Mouse (Mus musculus): Measurements from ENCODE around the gene Utrn.

Gene Utrn

GRCm38 (mm10) chr10:12837636-12838035, 31.5 kb downstream of the Utrn start:
- DNase-seq (ENCODE audit: low spot score in 2 of 2): peak in 1 of 2 experiments; percentile 22

DNA sequence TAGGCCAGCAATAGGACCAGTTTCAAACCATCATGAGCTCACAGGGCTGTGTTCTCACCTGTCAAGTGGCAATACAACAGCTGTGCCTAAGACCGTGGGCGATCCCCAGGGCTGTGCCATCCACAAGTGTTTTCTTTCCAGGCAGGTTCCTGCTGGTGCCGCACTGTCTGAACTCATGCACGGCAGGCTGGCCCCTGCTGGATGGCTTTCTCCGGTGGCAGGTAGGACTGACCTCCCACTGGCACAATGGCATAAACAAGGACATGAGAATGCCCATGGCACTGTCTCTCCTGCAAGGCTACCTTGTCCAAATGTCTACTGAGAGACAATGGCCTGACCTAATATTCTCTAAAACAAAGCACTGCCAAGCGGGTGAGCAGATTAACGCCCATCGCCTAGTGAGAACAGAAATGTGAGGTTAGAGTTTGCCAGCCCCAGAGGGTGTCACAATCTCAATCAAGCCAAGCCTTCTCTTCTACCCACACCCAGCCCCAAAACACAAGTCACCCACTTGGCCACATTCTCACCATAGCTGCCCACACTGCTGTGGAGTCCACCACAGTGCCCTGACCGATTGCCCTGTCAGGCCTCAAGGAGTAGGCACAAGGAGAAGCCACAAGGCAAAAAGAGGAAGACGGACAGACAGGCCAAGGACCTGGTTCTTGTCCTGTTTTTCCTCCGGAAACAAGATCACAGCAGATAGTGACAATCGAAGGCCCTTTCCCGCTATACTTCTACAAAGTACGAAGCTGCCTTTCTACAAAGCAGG, 32.9 kb downstream of the Utrn start:
- DNase-seq (ENCODE audit: low spot score in 2 of 2): no peak

GRCm38 (mm10) chr10:12834215-12834614, 35.0 kb downstream of the Utrn start:
- DNase-seq (ENCODE audit: low spot score in 2 of 2): no peak

- DNase-seq (ENCODE audit: low spot score in 2 of 2): no peak
Observed at GRCm38 (mm10) chr10:12832163-12832562, 37.0 kb downstream of the Utrn start.

- no peak for DNase-seq (ENCODE audit: low spot score in 2 of 2)
Observed at GRCm38 (mm10) chr10:12827778-12828177, 41.4 kb downstream of the Utrn start.

DNA sequence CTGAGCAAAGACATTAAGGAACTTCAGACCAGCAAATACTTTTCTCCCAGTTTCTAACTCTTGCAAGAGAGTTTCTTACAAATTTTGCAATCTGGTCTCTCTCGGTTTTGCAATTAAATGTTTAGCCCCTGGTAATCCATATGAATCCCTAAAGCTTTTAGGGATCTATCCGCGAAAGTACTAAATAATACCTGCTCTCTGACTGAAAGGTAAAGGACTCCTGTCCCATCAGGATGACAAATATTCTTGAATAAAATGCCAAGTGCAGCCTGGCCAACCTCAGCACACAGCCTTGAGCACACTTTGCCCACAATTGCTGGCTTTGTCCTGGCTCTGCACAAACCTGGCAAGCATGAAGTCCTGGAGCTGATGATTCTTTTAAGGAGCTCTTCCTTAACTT, 41.9 kb downstream of the Utrn start:
- no peak for DNase-seq (ENCODE audit: low spot score in 2 of 2)

DNA sequence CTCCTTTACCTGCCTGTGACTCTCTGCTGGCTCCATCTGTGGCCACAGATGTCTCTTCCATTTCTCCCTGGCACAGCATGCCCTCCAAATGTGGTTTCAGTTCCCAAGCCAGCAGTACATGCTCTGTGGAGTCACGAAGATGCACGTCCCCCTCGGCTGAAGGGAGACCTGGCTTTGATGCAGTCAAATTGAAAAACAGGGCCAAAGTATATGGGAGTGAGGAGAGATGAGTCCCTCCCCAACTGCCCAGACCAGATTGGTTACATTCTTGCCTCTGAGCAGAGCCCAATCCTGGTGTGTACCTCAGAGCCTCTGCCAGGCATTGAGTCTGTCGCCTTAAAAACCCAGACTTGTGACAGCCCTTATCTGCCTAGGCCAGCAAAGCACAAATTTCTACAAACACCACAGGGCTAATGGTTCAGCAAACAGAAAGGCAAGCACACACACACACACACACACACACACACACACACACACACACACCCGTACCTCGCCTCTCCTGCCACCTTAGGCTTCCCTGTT, 42.3 kb downstream of the Utrn start:
- DNase-seq (ENCODE audit: low spot score in 2 of 2): peak in 1 of 2 experiments; percentile 11

DNA sequence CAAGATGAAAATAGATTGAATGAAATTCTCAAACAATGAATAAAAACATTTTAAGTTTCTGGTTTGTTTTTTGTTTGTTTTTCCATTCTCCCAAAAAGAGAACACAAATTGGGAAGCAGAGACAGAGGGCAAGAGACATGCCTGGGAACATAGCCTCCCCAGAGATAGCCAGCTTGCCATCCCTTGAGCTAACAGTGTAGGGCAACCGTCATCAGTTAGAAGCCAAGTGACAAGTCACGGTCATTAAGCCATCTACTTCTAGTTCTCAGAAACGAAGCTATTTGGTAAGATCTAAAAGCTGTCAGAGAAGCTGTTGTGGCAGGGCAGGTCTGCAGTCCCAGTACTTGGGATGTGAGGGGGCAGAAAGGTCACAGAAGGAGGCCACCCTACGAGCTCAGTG, 44.8 kb downstream of the Utrn start:
- no peak for DNase-seq (ENCODE audit: low spot score in 2 of 2)

GRCm38 (mm10) chr10:12823437-12824219, 45.5 kb downstream of the Utrn start:
- DNase-seq (ENCODE audit: low spot score in 2 of 2): no peak

- peak; percentile 43 to 75 for DNase-seq (ENCODE audit: low spot score in 2 of 2)
Observed at GRCm38 (mm10) chr10:12820978-12821735, 48.0 kb downstream of the Utrn start.

DNA sequence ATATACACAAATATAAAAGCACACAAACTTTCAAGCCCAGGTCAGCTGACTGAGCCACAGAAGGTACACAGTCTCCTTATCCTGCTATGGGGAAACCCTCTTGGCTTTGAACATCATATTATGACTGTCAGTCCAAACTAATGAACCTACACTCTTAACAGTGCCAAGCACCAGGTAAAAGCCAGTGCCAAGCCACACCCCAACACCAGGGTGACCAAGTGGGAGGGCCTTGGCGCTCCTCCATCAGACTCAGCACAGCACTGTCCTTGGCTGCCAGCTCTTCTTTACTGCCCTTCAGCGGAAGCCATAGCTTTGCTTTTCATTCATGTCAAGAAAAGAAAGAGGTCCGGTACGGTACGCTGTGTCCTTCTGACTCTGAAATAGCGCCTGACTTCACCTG, 51.8 kb downstream of the Utrn start:
- no peak for DNase-seq (ENCODE audit: low spot score in 2 of 2)

DNA sequence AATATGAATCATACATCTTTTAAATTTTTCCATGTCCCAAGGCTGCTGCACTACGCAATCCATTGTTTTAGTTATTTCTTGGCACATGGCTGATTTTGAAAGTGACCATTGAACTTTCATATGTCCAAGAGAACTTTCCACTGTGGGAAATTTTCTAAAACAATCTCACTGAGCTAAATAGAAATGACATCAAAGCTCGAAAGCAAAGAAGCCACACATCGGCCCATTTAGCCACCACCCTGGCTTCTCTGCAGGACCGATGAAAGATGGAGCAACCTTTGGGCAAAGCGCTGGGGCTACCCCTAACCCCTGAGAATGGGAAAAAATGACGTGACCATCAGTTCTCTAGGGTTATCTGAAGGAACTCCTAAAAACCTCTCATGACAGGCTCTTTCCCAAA, 52.6 kb downstream of the Utrn start:
- DNase-seq (ENCODE audit: low spot score in 2 of 2): no peak

GRCm38 (mm10) chr10:12814411-12814810, 54.8 kb downstream of the Utrn start:
- DNase-seq (ENCODE audit: low spot score in 2 of 2): no peak

DNA sequence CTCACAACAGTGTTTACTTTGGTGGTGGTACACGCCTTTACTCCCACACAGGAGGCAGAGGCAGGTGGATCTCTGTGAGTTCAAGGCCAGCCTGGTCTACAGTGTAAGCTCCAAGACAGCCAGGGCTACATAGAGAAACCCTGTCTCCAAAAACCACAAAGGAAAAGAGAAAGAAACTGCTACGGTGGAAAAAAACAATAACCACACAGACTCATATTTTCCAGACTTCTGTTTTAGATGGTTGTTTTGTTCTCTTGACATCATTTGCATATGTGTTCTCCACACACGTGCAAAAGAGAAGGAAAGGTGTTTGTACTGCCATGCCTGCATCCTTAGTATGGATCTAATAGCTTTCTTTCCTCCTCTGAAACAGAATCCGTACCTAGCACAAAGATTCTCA, 55.3 kb downstream of the Utrn start:
- no peak for DNase-seq (ENCODE audit: low spot score in 2 of 2)

DNA sequence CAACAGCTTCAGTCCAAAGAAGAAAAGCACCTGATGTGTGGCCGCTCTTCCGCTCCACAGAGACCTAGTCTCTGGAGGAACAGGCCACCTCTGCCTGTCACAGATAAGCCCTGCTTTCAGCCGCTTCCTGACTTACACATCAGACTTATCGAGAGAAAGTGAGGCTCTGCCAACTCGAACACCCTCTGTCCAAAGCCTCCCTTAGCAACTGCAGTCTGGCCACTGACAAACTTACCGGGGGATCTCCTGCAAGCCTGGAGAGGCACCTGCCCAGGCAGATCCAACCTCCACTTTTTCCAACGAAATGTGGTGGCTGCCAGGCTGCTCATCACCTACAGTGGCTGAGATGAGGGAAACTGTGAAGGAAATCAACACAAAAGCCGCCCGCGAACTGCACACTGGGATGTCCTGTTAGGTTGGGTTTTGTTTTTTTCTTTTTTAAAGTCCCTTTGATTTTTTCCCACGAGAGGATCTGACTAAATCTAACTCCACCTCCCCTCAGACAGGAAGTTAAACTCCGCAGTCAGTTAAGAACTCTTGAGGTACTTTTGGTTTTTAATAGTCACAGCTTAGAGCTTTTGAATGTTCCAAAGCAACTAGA, 55.9 kb downstream of the Utrn start:
- no peak for DNase-seq (ENCODE audit: low spot score in 2 of 2)

GRCm38 (mm10) chr10:12812680-12813079, 56.5 kb downstream of the Utrn start:
- DNase-seq (ENCODE audit: low spot score in 2 of 2): no peak

DNA sequence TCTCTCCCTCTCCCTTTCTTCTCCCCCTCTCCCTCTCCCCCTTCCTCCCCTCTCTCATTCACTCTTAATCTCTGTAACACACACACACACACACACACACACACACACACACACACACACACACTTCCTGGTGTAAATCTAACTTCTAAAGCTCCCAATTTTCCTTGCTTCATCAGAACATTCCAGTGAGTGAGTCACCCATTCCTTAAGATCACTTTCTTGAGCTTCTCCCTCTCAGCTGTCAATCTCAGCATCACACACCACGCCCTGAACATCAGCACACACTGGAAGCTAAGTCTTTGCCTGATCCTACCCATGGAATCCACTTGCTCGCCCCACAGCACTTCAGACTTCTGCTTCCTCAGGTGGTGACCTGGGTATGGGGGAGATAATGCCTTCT, 58.3 kb downstream of the Utrn start:
- no peak for DNase-seq (ENCODE audit: low spot score in 2 of 2)

DNA sequence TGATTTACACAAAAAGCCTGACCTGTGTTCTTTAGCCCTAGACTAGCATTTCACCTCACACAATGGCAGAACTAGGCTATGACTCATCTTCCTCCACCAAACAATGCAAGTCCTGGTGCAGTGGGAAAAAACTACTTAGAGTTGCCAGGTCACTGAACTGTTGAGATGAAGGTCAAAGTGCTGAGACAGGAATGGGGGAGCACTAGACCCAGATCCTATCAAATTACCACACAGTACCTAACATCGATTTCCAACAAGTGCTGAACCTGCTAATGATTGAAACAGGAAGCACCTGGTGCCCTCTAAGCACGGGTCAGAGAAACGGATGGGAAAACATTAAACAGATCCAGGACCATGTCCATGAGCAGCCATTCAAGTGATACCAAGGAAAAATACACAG, 59.5 kb downstream of the Utrn start:
- no peak for DNase-seq (ENCODE audit: low spot score in 2 of 2)

DNA sequence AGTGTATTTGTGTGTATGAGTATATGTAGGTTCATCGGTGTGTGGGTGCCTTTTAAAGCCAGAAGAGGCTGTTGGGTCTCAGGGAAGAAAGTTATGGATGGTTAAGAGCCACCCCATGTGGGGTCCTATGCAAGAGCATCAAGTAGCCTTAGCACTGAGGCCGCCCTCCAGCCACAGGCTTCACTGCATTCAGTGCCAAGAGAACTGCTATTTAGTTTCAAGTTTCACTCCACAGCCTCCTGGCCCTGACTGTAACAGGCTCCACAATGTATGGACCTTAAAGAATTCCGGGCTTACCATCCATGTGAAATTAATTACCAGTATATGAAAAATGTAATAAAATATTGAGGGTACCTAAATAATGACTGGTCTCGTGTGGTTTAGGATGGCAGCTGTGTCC, 60.7 kb downstream of the Utrn start:
- DNase-seq (ENCODE audit: low spot score in 2 of 2): no peak

DNA sequence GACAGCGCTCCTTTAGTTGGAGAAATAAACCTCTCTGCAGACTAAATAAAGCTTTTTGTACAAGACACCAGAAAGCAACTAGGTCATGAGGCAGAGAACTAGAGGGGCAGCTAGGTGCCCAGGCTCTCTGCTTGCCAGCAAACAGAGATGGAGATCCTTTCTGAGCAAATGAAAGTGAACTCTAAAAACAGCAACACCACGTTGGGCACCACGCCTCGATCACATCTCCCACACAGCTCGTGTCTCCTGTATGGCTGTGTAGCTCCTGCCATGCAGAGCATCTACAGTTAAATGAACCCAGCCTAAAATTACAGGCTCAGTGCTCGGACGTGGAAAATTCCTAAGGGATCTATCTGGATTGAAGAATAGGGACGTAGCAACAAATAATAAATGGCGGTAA, 61.5 kb downstream of the Utrn start:
- DNase-seq (ENCODE audit: low spot score in 2 of 2): peak in 1 of 2 experiments; percentile 47

- DNase-seq (ENCODE audit: low spot score in 2 of 2): no peak
Observed at GRCm38 (mm10) chr10:12805826-12806225, 63.3 kb downstream of the Utrn start.

- no peak for DNase-seq (ENCODE audit: low spot score in 2 of 2)
Observed at GRCm38 (mm10) chr10:12803939-12804338, 65.2 kb downstream of the Utrn start.

Measured in left cerebral cortex, adult 9 months (tissue).